Mouse (Mus musculus): ENCODE data around the gene Aebp1. TPM values are rescaled to one million over a fixed set of nuclear protein-coding genes. Genes with fewer than 3 reads are reported as not detected.

Gene Aebp1
- polyA plus RNA-seq, 1 experiment, result 103 TPM

DNA sequence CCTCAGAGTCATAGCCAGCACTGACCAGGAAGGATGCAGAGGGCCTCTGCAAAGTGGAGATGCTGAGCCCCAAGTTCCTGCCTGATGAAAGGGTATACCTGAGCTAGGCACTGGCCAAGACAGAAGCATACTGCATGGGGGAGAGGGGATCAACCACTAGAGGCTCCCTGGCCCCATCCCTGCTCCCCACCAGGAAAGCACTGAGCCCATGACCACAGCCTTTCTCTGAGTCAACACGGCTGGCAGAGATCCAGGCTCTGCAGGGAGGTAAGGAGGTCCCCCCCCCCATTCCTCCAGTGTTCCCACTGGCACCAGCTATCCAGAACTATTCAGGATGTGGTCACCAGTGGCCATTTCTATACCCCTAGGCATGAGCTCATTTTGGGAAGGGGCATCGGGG lies 12.4 kb upstream of the Aebp1 start:
- Histone ChIP-seq H3K4me2 (ENCODE audit: low read depth) (peak overlapping the region; percentile 19), H3K4me3 (no peak overlapping the region), H3K79me2 (ENCODE audit: control insufficient read depth, insufficient read depth) (no peaks in the 10 kb centered on the region), H3K36me3 (ENCODE audit: control insufficient read depth, insufficient read depth) (no peaks in the 10 kb centered on the region), H3K27me3 (ENCODE audit: control insufficient read depth, insufficient read depth, insufficient read length) (no peaks in the 10 kb centered on the region), H3ac (ENCODE audit: control insufficient read depth, insufficient read length) (no peak overlapping the region)
- TF ChIP-seq POLR2AphosphoS2 (IDR thresholded peaks at IDR 0.05; ENCODE audit: insufficient read length, low read depth), result no peak
- no peak for TF ChIP-seq REST (IDR thresholded peaks at IDR 0.05; ENCODE audit: insufficient read depth, insufficient read length)
- TF ChIP-seq CEBPB (IDR thresholded peaks at IDR 0.05; ENCODE audit: insufficient read depth, poor library complexity, severe bottlenecking), result no peak
- TF ChIP-seq TCF3 (IDR thresholded peaks at IDR 0.05; ENCODE audit: insufficient read length, low read depth), result no peak
- no peak for TF ChIP-seq POLR2A (IDR thresholded peaks at IDR 0.05; ENCODE audit: insufficient read length, low read depth)
- no peak for TF ChIP-seq TCF12 (IDR thresholded peaks at IDR 0.05; ENCODE audit: insufficient read depth, poor library complexity, severe bottlenecking)
- TF ChIP-seq MYOD1 (IDR thresholded peaks at IDR 0.05; ENCODE audit: control insufficient read depth in 1 of 3, insufficient read length in 2 of 3, low read depth in 2 of 3), result no peak
- TF ChIP-seq USF1 (IDR thresholded peaks at IDR 0.05; ENCODE audit: low read depth), result no peak
- no peak for TF ChIP-seq SRF (IDR thresholded peaks at IDR 0.05; ENCODE audit: control insufficient read depth, insufficient read length, low read depth)
- no peak for TF ChIP-seq MYOG (IDR thresholded peaks at IDR 0.05; ENCODE audit: control insufficient read depth in 1 of 3, insufficient read depth in 1 of 3, insufficient read length in 2 of 3, low read depth in 2 of 3)
- TF ChIP-seq MAX (IDR thresholded peaks at IDR 0.05; ENCODE audit: low read depth), result no peak
- no peak for TF ChIP-seq E2F4 (IDR thresholded peaks at IDR 0.05; ENCODE audit: insufficient read depth)

- Histone ChIP-seq H3K27me3 (ENCODE audit: control insufficient read depth, insufficient read depth, insufficient read length) (no peaks in the 10 kb centered on the region), H3K4me3 (no peak overlapping the region), H3K36me3 (ENCODE audit: control insufficient read depth, insufficient read depth) (no peaks in the 10 kb centered on the region), H3K4me2 (ENCODE audit: low read depth) (peak overlapping the region; percentile 56), H3ac (ENCODE audit: control insufficient read depth, insufficient read length) (no peak overlapping the region), H3K79me2 (ENCODE audit: control insufficient read depth, insufficient read depth) (no peaks in the 10 kb centered on the region)
- no peak for TF ChIP-seq POLR2AphosphoS2 (IDR thresholded peaks at IDR 0.05; ENCODE audit: insufficient read length, low read depth)
- TF ChIP-seq MYOD1 (IDR thresholded peaks at IDR 0.05; ENCODE audit: control insufficient read depth in 1 of 3, insufficient read length in 2 of 3, low read depth in 2 of 3), result peak in 2 of 3 experiments; percentile 68 to 72
- TF ChIP-seq MYOG (IDR thresholded peaks at IDR 0.05; ENCODE audit: control insufficient read depth in 1 of 3, insufficient read depth in 1 of 3, insufficient read length in 2 of 3, low read depth in 2 of 3), result peak in 1 of 3 experiments; percentile 67
- peak; percentile 51 for TF ChIP-seq USF1 (IDR thresholded peaks at IDR 0.05; ENCODE audit: low read depth)
These were observed 11.3 kb upstream of the Aebp1 start for GRCm38 (mm10) chr11:5850452-5850851.

GRCm38 (mm10) chr11:5851021-5851736 lies 10.6 kb upstream of the Aebp1 start:
- H3K4me2 ChIP-seq (ENCODE audit: low read depth), result peak overlapping the region; percentile 56
- TF ChIP-seq REST (IDR thresholded peaks at IDR 0.05; ENCODE audit: insufficient read depth, insufficient read length) (no peak), MYOD1 (IDR thresholded peaks at IDR 0.05; ENCODE audit: control insufficient read depth in 1 of 3, insufficient read length in 2 of 3, low read depth in 2 of 3) (peak in 1 of 3 experiments; percentile 26), POLR2AphosphoS2 (IDR thresholded peaks at IDR 0.05; ENCODE audit: insufficient read length, low read depth) (no peak), CEBPB (IDR thresholded peaks at IDR 0.05; ENCODE audit: insufficient read depth, poor library complexity, severe bottlenecking) (no peak), POLR2A (IDR thresholded peaks at IDR 0.05; ENCODE audit: insufficient read length, low read depth) (no peak)
- no peaks in the 10 kb centered on the region for H3K79me2 ChIP-seq (ENCODE audit: control insufficient read depth, insufficient read depth)
- H3K36me3 ChIP-seq (ENCODE audit: control insufficient read depth, insufficient read depth), result no peaks in the 10 kb centered on the region
- H3ac ChIP-seq (ENCODE audit: control insufficient read depth, insufficient read length), result no peak overlapping the region
- no peak overlapping the region for H3K4me3 ChIP-seq
- H3K27me3 ChIP-seq (ENCODE audit: control insufficient read depth, insufficient read depth, insufficient read length), result no peaks in the 10 kb centered on the region

DNA sequence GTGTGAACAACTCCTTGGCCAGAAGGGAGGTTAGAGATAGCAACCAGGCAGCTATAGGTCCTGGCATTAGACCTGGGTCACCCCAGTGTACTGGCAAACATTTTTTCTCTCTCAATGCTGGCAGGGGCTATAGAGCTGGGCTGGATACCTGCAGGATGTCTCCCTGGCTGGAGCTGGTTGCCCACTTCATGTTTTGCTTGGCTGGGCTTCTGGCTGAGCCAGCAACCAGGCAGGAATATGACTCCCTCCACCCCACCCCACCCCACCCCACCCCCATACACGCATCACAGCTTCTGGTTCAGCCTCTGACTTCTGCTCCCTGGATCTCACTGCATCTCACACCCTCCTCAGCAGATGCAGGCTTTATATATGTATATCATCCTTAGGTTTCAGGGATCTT lies 9.4 kb upstream of the Aebp1 start:
- Histone ChIP-seq H3K4me3 (no peak overlapping the region), H3K4me2 (ENCODE audit: low read depth) (peak overlapping the region; percentile 16), H3K27me3 (ENCODE audit: control insufficient read depth, insufficient read depth, insufficient read length) (no peaks in the 10 kb centered on the region), H3ac (ENCODE audit: control insufficient read depth, insufficient read length) (no peak overlapping the region), H3K36me3 (ENCODE audit: control insufficient read depth, insufficient read depth) (no peaks in the 10 kb centered on the region), H3K79me2 (ENCODE audit: control insufficient read depth, insufficient read depth) (no peaks in the 10 kb centered on the region)
- TF ChIP-seq TCF3 (IDR thresholded peaks at IDR 0.05; ENCODE audit: insufficient read length, low read depth) (no peak), MYOG (IDR thresholded peaks at IDR 0.05; ENCODE audit: control insufficient read depth in 1 of 3, insufficient read depth in 1 of 3, insufficient read length in 2 of 3, low read depth in 2 of 3) (no peak), POLR2AphosphoS2 (IDR thresholded peaks at IDR 0.05; ENCODE audit: insufficient read length, low read depth) (no peak), MYOD1 (IDR thresholded peaks at IDR 0.05; ENCODE audit: control insufficient read depth in 1 of 3, insufficient read length in 2 of 3, low read depth in 2 of 3) (no peak)

- Histone ChIP-seq H3K4me3 (no peak overlapping the region), H3K27me3 (ENCODE audit: control insufficient read depth, insufficient read depth, insufficient read length) (no peaks in the 10 kb centered on the region), H3ac (ENCODE audit: control insufficient read depth, insufficient read length) (no peak overlapping the region), H3K79me2 (ENCODE audit: control insufficient read depth, insufficient read depth) (no peaks in the 10 kb centered on the region), H3K4me2 (ENCODE audit: low read depth) (peak overlapping the region; percentile 57), H3K36me3 (ENCODE audit: control insufficient read depth, insufficient read depth) (no peaks in the 10 kb centered on the region)
- peak in 2 of 3 experiments; percentile 53 to 63 for TF ChIP-seq MYOD1 (IDR thresholded peaks at IDR 0.05; ENCODE audit: control insufficient read depth in 1 of 3, insufficient read length in 2 of 3, low read depth in 2 of 3)
- no peak for TF ChIP-seq USF1 (IDR thresholded peaks at IDR 0.05; ENCODE audit: low read depth)
- TF ChIP-seq CEBPB (IDR thresholded peaks at IDR 0.05; ENCODE audit: insufficient read depth, poor library complexity, severe bottlenecking), result peak; percentile 44; the same call in 1 of the 2 replicates
- TF ChIP-seq REST (IDR thresholded peaks at IDR 0.05; ENCODE audit: insufficient read depth, insufficient read length), result no peak
These were observed 6.3 kb upstream of the Aebp1 start for GRCm38 (mm10) chr11:5855481-5855880.

All from myocyte (in vitro differentiated cells).